Mouse (Mus musculus): ENCODE measurements around the gene Gm42715.
"Not testable (repeated sequence)": the region's sequence is repeated elsewhere in the genome, so short reads cannot be mapped to it uniquely, and the experiment has no call there.

The Gm42715 gene

DNA sequence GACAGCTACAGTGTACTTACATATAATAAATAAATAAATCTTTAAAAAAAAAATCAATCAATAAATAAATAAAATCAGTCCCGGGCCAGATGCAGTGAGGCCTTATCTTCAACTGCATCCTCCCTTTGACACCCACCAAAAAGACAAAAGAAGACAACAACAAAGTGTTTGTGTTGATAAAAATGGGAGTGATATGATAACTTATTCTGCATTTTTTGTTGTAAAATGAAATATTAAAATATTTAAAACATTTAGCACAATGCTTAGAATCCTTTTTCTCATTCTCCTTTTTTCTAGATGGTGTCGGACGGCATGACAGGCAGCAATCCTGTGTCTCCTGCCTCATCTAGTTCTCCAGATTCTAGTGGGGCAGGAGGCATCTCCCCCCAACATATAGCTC lies at the start of gene Gm42715:
Gene Gm42715, plus strand, starts transcription at position 301 of the 400 bp plus-strand sequence.
- DNase-seq (ENCODE audit: low spot score): no peak

DNA sequence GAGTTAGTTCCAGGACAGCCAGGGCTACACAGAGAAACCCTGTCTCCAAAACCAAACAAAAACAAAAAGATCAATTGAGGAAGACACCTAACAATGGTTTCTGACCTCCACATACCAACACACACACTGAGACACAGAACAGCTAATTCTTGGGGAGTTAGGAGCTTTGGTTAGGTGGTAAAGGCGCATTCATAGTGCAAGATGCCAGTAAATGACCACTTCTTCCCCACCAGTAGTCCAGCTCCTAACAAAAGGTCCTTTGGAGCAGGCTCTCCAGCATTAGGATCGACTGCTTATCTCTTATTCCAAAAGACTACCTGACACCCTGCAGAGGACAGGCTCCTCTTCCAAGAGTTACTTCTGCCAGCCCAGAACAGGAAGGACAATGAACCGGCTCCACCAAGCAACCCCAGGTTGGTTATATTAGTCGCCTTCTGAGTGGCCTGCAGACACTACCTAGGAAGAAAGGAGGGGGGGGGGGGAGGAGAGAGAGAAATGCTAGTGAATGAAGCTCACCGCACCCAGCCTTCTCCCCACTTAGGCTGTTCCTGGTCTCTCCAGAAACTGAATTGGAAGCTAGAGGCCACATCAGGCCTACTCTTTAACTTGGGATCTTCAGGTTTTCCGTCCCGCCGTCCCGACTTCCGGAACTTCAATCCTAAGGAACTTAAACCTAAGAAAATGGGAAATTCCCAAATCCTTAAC lies 49.2 kb upstream of the Gm42715 start:
- no peak for DNase-seq (ENCODE audit: low spot score)

DNA sequence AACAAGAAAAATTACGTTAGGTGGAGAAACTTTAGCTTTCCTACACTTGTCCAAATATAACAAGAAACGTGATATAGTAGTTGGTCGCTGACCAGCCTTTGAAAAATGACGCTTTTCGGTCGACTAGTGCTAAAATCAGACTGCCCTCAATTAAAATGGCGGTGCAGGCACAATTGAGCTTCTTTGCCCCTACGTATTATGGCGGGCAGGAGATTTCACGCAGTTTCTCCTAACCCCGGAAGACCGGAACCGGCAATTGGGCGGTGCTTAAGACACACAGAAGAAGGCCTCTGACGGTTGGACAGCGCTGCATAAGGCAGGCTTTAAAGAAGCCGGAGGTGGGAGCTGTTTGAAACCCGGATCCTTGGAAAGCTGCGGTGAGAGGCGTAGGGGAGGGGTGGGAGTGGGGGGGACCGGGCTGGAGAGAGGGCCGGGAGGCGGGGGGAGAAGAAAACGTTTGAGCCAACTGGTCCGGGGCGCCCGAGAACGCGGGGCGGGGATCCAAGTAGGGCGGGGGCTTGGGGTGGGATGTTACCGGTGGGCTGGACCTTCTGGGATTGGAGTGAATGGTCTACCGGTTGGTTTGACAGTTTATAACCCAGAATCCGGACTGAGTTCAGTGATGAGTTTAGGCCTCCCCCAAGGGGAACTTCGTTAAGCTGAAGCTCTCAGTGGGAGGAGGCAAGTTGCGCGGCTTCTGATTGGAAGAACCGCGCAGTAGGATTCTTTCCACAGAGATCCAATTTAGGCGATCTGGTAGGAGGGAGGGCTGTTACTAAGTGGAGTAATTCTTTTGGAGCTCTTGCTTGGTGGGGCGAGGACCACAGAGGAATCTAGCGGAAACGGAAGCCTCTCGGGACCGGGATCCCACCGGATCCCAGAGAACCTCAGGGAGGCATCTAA lies 48.4 kb upstream of the Gm42715 start:
- peak; percentile 95 for DNase-seq (ENCODE audit: low spot score)

DNA sequence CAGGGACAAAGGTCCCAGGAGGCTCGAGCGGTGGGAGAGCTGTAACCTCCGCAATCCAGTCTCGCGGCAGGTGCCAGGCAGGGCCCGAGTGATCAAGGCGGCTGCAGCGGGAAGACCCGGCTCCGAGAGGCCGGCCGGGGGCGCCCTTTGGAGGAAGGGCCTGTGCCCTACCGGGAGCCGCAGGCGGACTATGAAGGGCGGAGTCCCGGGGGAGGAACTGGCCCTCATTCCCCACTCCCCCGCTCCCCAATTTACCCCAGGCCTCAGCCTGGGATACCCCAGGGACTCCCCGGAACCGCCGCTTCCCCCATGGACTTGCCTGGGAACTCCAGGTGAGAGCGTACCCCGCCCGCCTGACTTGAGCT lies 47.8 kb upstream of the Gm42715 start:
- DNase-seq (ENCODE audit: low spot score): no peak

DNA sequence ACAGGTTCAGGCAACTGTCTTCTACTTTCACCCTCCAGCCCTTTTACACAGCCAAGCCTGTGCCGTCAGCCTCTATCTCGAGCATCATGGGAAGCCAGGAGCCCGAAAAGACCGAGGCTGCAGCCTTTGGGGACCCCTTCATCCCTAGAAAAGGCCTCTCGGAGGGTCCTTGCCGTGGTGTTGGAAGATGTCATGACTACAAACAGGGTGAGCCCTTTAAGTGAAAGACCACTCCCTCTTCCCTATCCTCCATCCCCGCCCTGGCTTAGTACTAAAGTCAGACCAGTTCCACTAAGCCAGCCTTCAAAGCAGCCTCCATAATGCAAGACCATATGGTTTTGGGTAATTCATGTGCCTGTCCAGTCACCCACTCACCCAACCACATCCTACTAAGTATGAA lies 47.3 kb upstream of the Gm42715 start:
- no peak for DNase-seq (ENCODE audit: low spot score)

DNA sequence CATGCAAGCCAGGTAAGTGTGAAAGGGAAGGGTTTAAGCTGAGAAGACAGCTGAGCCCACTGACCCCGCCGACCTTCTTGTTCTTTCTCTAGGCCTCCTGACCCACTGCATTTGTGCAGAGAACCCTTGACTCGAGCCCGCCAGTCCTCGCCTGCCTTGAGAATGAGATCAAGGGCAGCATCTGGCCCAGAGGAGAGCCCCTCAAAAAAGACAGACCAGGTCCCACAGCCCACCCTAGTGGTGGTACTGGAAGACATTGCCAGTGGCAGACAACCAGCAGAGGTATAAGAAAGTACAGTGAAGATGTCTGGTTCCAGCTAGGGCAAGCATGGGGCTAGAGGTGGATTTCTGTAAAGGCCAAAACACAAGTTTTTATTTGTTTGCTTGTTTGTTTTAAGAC lies 45.7 kb upstream of the Gm42715 start:
- DNase-seq (ENCODE audit: low spot score): no peak

DNA sequence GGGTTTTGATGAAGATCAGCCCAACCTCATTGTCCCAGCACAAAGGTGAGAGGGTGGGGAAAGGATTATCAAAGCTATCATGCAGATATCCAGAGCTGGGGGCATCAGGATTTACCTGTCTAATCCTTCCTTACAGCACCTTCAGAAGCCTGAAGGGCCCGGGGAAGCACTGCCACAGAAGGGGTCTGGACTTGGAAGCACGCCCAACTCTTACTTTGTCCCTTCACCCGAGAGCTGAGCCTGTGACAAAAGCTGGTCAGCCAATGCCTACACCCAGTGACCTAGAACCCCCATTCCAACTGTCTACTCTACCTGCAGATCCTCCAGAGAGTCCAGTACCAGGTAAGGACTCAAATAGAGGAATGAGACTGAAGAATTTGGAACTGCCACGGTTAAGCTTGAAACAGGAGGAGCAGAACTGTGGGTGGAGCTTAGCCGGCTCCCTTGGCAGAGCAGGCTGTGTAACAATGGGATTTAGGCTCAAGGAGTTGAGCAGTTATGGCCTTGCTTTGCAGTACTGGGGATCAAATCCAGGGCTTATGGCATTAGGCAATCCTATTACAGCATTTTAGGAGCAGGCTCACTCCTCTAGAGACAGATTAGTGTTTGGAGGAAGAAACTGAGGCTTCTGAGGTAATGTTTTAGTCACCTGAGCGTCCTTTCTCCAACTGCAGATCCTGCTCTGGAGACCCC lies 44.9 kb upstream of the Gm42715 start:
- no peak for DNase-seq (ENCODE audit: low spot score)

DNA sequence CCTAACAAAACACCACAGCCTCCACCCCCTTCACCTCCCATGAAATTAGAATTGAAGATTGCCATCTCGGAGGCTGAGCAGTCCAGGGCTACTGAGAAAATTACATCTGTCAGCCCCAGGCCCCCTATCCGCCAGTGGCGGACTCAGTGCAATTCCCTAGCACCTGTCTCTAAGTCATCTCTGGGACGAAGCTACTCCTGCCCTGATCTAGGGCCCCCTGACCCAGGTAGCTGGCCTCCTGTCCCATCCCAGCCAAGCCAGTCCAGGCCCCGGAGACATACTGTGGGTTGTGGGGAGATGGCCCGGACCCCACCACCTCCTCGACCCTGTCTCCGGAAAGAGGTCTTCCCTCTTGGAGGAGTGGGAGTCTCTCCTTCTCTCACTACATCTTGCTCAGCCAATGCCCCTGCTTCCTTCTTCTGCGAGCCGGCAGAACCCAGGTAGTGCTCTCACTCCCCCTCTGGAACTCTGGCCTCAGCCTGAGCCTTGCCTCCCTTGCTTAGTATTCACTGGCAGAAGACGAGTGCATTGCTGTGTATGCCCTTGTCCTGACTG lies 44.1 kb upstream of the Gm42715 start:
- DNase-seq (ENCODE audit: low spot score): no peak

DNA sequence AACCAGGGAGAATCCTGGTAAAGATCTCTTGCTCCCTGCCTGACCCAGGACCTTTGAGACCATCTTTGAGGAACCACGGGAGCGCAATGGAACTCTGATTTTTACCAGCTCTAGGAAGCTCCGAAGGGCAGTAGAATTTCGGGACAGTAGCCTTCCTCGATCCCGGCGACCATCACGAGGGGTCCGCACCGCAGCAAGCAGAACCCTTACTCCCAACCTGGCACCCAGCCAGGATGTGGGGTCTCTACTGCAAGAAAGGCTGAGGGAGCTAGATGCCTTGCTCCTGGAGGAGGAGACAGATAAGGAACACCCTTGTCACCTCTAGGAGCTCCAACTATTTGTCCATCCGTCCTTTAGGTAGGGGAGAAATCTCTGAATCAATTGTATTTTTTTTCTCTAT lies 43.0 kb upstream of the Gm42715 start:
- DNase-seq (ENCODE audit: low spot score): no peak

DNA sequence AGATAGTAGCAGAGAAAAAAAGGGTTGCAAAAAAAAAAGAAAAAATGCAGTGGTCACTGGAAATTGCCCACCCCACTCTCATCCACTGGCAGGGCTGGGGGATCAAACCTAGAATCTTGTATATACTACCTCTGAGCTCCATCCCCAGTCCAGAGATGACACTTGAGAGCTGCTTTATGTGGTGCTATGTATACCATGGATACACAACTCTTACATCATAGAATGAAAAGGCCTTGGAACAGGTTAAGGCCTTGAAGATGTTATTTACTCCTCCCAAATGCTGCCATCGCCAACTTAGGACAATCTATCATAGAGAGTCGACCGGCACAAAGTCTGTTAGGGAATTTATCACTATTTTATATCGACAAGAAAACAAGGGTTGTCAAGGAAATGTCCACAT lies 42.5 kb upstream of the Gm42715 start:
- no peak for DNase-seq (ENCODE audit: low spot score)

DNA sequence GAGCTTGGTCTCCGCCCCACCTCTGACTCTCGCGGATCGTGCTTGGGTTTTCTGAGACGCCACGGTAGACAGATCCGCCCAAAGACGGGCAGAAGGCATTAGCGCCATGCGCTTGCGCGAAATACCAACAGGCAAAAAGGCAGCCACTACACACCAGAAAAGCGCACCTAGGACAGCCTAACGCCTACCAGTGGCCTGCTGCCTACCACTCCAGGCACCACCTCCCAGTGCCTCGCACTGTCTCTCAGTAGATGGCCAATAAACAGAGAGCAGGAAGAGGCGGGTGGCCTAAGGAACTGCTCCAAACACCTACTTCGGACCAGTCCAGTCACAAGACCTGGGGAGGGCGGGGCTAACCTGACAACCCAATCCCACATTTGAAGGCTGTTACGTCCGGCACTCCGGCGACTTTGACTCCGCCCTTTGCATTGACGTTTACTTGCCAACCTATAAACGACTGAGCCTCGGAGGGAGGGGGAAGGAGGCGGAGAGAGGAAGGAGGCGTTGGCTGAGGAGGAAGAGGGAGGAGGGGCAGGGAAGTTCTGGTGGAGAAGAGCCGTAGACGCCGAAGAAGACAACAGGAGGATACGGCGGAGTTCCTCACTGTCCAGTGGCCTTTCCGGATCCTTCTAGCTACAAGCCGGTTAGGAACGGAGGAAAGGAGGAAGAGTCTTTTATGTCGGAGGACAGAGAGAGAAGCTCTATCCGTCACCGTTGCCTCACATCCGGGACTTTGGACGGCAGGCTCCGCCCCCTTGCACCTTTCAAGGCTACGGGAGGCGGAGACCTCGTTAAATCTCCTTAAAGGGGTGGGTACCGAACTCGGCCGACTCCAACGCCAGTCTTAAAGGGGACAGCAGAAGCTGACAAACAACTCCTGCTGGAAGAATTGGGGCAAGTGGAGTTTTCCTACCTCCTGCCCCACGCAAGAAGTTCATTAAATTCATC lies 41.4 kb upstream of the Gm42715 start:
- peak; percentile 100 for DNase-seq (ENCODE audit: low spot score)

DNA sequence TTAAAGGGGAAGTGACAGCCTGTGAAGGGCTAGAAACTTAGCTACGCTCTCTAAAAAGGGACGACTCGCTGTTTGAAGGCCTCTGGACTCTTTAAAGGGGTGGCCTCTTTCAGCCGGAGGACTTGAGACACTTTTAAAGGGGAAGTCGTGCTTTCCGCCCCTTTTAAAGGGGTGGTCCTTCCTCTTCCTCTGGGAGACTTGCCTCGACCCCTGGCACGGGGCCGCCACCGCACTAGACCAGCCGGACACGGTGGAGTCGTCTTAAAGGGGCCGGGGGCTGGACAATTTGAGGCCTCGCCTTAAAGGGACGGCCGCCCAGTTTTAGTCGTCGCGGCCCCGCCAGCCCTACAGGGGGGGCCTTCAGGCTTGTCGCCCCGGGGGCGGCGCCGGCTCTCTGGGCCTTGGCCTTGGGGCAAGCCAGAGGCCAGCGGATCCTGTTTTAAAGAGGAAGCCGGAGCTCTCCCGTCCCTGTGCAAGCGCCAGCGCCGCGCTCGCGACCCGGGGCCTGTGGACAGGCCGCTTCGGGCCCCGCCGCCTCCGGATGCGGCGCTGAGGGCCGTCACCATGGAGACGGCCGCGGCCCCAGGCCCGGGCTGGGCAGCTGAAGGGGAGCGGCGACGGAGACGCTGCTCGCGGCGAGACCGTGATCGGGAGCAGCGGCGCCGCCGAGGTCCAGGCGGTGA lies 40.6 kb upstream of the Gm42715 start, which contains the start of gene Fbrs:
Gene Fbrs, plus strand, starts transcription at position 565 of the 683 bp plus-strand sequence.
- peak; percentile 93 for DNase-seq (ENCODE audit: low spot score)

DNA sequence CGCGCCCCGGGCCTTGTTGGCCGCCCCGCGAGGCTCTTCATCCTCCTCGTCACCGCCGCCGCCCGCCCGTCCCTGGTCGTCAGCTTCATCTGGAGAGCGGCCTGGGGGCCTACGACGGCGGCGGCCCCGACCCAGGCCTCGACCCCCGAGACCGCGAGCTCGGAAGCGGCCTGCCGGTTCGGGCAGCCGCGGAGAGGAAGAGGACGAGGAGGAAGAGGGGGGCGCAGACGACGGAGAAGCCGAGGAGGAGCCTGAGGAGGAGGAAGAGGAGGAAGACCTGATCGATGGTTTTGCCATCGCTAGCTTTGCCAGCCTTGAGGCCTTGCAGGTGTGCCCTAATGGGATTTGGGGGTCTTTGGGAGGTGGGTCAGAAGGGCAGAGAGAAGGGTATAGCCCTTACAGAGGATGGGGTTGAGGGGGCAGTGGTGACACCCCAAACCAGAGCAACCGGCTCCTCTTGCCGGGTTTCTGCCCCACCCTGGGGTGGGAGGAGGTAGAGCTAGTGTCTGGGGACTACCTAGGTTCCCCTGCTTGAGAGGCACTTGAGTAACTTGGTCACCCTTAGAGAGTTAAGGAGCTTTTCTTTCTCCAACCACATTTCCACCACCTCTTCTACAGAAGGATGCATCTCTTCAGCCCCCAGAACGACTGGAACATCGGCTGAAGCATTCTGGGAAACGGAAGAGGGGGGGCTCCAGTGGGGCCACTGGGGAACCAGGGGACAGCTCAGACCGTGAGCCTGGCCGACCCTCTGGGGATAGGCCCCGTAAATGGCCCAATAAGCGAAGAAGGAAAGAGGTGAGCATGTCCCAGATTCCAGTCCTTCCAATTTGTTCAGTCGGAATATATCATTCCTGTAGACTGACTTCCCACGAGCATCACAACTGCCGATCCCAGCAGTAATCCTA lies 39.8 kb upstream of the Gm42715 start:
- DNase-seq (ENCODE audit: low spot score): no peak

DNA sequence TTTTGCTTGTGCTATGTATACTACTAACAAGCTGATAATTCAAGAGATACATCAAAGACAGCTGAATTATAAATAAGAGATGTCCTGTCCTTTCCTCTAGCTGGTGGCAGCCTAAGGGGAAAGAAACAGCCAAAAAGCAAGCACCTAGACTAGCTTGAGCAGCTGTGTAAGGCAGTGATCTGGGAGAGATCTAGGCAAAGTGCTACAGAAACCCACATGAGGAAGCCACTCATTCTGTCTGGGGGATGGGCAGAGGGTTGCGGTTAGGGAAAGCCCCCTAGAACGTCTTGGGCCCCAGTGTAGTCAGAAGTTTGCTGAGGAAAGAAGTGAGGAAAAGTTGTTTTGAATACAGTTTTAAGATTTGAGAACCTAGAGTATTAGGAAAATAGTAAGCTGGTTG lies 39.1 kb upstream of the Gm42715 start:
- no peak for DNase-seq (ENCODE audit: low spot score)

DNA sequence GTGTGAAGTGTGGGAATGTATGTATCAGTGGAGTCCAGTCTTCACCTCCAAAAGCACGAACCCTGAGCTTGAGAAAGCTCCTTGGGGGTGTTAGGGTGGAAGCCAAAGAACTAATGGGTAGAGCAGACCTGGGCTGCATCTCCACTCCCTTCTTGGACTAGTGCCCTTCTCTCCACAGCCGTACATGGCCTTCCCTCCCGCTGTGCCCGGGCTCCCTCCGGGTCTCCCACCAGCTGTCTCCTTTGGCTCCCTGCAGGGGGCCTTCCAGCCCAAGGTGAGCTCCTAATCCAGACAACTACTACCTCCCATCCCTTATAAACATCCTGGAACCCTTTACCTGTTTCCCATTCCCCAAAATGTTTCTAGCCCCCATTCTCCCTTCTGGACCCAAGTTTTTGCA lies 34.0 kb upstream of the Gm42715 start:
- DNase-seq (ENCODE audit: low spot score): no peak

DNA sequence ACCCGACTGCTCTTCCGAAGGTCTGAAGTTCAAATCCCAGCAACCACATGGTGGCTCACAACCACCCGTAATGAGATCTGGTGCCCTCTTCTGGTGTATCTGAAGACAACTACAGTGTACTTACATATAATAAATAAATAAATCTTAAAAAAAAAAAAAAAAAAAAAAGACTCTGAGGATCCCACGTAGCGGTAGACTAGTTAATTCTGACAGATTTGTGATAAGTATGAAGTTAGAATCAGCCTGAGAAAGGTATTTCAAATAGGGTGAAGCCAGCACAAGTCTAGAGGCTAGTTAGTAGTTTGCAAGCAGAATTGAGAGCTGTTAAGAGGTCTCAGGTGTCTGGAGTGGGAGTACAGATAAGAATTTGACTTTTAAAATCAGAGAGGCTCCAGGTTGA lies 31.0 kb upstream of the Gm42715 start:
- not testable (repeated sequence) for DNase-seq (ENCODE audit: low spot score)

DNA sequence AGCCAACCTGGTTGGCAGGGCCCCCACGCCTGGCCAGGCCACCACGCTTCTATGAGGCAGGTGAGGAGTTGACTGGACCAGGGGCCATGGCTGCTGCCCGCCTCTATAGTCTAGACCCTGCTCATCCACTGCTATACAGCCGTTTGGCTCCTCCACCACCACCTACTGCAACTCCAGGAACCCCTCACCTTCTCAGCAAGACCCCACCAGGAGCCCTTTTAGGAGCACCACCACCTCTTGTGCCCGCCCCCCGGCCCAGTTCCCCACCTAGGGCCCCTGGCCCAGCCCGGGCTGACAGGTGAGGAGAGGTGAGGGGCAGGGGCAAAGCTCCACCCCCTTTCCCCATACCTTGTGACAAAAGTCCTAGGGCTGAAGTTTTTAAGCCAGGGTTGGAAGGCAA lies 29.4 kb upstream of the Gm42715 start:
- DNase-seq (ENCODE audit: low spot score): no peak

DNA sequence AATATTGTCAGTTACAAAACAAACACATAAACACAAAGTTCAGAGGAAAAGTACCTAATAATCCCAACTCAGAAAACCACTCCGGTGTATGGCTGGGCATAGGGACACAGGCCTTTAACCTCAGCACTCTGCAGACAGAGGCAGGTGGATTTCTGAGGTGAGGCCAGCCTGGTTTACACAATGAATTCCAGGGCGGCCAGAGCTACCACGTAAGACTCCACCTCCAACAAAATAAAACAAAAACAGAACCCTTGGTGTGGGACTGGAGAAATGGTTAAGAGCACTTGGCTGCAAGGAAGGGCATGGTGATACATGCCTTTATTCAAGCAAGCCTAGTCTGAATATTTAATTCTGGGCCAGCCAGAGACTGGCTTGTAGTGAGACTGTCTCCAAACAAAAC lies 27.5 kb upstream of the Gm42715 start:
- no peak for DNase-seq (ENCODE audit: low spot score)

DNA sequence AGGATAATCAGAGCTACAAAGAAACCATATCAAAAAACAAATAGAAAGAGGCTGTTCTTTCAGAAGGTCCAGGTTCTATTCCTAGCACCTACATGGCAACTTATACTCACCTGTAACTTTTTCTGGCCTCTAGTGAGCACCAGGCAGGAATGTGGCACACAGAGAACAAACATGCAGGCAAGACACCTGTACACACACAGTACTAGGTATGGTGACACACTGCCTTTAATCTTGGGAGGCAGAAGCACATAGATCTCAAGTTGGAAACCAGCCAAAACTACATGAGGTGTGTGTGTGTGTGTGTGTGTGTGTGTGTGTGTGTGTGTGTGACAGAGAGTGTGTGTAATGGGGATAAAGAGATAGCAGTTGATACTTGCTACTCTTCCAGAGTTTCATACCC lies 24.7 kb upstream of the Gm42715 start:
- no peak for DNase-seq (ENCODE audit: low spot score)

DNA sequence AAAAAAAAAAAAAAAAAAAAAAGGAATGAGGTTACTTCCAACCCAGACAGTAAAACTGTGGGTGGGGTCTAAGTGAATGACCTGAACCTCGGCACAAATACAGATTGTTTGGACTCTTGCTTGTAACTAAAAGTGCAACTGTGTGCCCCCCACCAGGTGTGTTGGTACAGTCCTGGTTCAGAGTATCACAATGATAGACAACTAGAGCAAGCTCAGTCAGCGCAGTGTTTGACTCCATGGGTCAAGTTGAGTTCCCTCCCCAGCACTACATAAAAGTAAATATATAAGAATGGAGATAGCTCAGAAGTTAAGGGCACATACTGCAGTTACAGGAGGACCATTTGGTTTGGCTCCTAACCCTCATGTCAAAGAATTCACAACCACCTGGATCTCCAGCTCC lies 22.0 kb upstream of the Gm42715 start:
- DNase-seq (ENCODE audit: low spot score): no peak

All from left cerebral cortex, adult 11 months (tissue).